Mouse (Mus musculus): ENCODE measurements around the gene Cyp2c37.
"Not testable (repeated sequence)": the region's sequence is repeated elsewhere in the genome, so short reads cannot be mapped to it uniquely, and the experiment has no call there.

Gene Cyp2c37

DNA sequence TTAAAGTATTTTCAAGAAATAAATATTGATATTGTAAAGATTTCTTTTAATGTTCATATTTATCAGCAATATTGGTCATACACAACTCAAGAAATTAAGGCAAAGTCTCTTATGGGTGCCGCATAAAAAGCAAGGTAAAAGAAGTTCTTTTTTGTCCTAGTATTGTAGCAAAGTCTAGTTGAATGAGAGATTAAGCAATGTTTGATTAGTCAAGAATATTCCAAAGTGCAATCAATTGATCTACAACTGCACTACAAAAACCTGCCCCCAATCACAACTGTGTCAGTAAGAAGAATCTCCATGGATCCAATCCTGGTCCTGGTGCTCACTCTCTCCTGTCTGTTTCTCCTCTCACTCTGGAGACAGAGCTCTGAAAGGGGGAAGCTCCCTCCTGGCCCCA lies at the start of gene Cyp2c37:
Gene Cyp2c37 (plus strand): TSS at position 285 of the 400 bp plus-strand sequence.
- DNase-seq (ENCODE audit: low spot score in 2 of 2), result not testable (repeated sequence)

DNA sequence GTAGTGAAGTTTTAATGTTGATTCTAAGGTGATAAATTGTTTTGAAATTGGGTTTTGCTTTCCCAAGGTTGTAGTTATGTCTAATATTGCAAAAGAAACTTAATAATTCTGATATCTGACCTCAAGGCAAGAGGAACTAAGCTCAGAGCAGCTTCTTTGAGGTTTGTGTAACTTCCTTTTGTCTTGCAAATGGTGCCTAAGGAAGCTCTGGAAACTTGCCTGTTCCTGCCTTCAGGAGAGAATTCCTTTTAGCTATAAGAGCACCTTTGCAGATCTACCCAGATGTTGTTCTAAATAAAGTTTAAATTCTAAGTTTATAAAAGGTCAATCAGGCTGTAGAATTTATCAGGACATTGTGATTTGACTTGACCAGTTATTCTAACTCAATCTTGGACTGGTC lies 31.4 kb upstream of the Cyp2c37 start:
- not testable (repeated sequence) for DNase-seq (ENCODE audit: low spot score in 2 of 2)

DNA sequence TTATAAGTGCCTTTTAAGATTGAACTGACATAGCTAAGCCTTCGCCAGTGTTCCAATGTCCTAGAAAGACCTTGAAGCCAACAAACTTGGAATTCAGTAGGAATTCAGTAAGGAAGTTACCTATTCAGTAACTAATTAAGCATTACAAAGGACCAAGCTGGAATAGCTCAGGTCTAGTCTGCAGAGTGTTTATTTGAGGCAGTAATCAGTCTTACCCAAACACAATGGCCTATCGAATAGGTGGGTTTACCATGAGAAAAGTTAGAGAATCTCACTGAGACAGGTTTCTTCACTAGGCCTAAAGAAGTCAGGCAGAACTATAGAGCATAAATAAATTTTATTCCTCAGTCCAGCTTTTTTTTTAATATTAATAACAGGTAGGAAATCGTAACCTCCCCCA lies 21.1 kb upstream of the Cyp2c37 start:
- not testable (repeated sequence) for DNase-seq (ENCODE audit: low spot score in 2 of 2)

DNA sequence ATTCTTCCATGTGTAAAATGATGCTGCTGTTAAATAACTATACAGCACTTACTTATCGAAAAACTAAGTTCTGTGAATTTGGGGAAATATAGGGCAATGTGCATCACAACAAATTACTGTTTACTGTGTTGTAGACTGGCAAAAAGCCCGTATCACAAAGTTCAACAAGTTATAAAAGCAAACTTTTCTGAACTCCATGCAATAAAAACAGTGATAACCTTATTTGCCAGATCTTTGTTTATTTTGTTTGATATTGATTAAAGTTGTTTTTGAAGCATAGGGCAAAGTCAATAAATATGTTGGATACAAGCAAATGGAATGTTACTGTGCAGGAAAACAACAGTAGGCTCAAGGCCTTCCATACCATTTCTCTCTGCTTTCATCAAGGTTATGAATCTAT lies 2.8 kb upstream of the Cyp2c37 start:
- no peak for DNase-seq (ENCODE audit: low spot score in 2 of 2)

Data from right cerebral cortex, postnatal 36 days (tissue).